Mouse (Mus musculus): ENCODE results near the gene Prune2. TPM values are rescaled to one million over a fixed set of nuclear protein-coding genes. Genes with fewer than 3 reads are reported as not detected.

Gene Prune2
- polyA plus RNA-seq, 1 experiment: 1.5 TPM

DNA sequence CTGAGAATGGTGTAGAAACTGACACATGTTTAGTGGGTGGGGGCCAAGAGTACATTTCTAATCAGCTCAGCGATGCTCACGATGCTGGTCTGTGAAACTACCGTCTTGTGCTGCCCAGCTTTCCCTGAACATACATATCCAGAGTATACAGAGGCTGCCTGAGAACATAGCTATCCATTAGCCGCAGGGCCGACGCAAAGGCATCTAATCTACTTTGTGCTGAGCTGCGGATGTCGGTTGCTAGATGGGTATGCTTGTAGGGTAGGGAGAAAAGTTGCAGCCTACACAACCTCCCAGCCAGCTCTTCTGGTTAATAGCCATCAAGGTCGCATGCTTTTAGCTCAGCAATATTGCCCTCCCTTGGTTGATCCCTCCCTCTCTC, 696 bp upstream of the Prune2 start:
- Histone ChIP-seq H3K4me1 (ENCODE audit: control insufficient read depth, insufficient read depth, low read length) (no peaks in the 10 kb centered on the region), H3K4me3 (replicated peaks; ENCODE audit: extremely low read depth, low read depth, low read length) (no peak overlapping the region)
- WGBS: 40% methylated on average over 9 of the region's 9 CpGs
- TF ChIP-seq POLR2A (IDR thresholded peaks at IDR 0.05; ENCODE audit: borderline replicate concordance, extremely low read depth, low read depth, low read length) (no peak), CTCF (IDR thresholded peaks at IDR 0.05; ENCODE audit: insufficient read depth, low read length) (no peak)
- DNase-seq: no peak

- TF ChIP-seq POLR2A (IDR thresholded peaks at IDR 0.05; ENCODE audit: borderline replicate concordance, extremely low read depth, low read depth, low read length) (no peak), CTCF (IDR thresholded peaks at IDR 0.05; ENCODE audit: insufficient read depth, low read length) (no peak)
- WGBS: 2% methylated on average over 7 of the region's 7 CpGs
- no peak for DNase-seq
- Histone ChIP-seq H3K4me3 (replicated peaks; ENCODE audit: extremely low read depth, low read depth, low read length) (no peak overlapping the region), H3K4me1 (ENCODE audit: control insufficient read depth, insufficient read depth, low read length) (no peaks in the 10 kb centered on the region)
Measured at GRCm38 (mm10) chr19:16956319-16956718, 401 bp downstream of the Prune2 start.

DNA sequence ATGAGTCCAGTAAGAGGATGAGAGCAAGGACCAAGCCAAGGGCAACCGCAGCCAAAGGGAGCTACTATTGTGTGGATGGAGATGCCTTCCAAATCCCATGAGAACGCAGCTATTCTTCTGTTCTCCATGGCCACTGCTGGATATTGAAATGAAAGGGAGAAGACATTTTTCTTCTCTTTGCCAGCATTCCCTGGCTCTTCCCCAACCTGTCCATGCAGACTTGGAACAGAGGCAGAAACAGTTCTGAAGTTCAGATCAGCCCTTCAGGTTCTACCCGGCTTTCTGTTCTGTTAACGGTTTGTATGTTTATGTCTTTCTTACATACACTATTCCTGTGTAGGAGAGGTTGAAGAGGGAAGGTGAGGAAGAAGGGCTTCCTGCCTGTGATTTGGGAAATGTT, 3.1 kb downstream of the Prune2 start:
- no peak overlapping the region for H3K4me3 ChIP-seq (replicated peaks; ENCODE audit: extremely low read depth, low read depth, low read length)
- 67% methylated on average over 4 of the region's 4 CpGs for WGBS
- TF ChIP-seq POLR2A (IDR thresholded peaks at IDR 0.05; ENCODE audit: borderline replicate concordance, extremely low read depth, low read depth, low read length) (no peak), CTCF (IDR thresholded peaks at IDR 0.05; ENCODE audit: insufficient read depth, low read length) (no peak)
- DNase-seq: no peak
- no peaks in the 10 kb centered on the region for H3K4me1 ChIP-seq (ENCODE audit: control insufficient read depth, insufficient read depth, low read length)

GRCm38 (mm10) chr19:16959551-16959950, 3.6 kb downstream of the Prune2 start:
- no peak for DNase-seq
- no peaks in the 10 kb centered on the region for H3K4me1 ChIP-seq (ENCODE audit: control insufficient read depth, insufficient read depth, low read length)
- no peak overlapping the region for H3K4me3 ChIP-seq (replicated peaks; ENCODE audit: extremely low read depth, low read depth, low read length)
- WGBS: 31% methylated on average over 8 of the region's 8 CpGs
- TF ChIP-seq CTCF (IDR thresholded peaks at IDR 0.05; ENCODE audit: insufficient read depth, low read length) (no peak), POLR2A (IDR thresholded peaks at IDR 0.05; ENCODE audit: borderline replicate concordance, extremely low read depth, low read depth, low read length) (no peak)

DNA sequence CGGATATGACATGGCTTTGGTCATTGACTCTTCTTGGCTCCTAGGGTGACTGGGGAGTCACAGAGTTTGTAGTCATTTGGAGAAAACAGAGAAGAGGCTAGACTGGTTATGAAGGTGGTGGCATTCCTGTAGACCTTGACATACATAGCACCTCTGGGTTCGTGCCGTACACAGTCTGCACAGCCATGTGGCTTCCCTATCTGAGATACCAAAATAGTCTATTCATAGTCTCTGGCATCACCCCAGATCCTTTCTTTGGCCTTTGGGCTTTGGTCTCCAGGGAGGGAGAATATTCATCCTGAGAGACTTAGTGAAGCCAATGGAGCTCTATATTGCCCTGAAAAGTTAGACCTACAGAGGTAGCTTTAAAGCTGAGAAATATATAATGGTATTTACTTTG, 5.1 kb downstream of the Prune2 start:
- DNase-seq: no peak
- Histone ChIP-seq H3K4me3 (replicated peaks; ENCODE audit: extremely low read depth, low read depth, low read length) (no peak overlapping the region), H3K4me1 (ENCODE audit: control insufficient read depth, insufficient read depth, low read length) (no peaks in the 10 kb centered on the region)
- 92% methylated on average over 3 of the region's 3 CpGs for WGBS
- no peak for TF ChIP-seq CTCF (IDR thresholded peaks at IDR 0.05; ENCODE audit: insufficient read depth, low read length)
- TF ChIP-seq POLR2A (IDR thresholded peaks at IDR 0.05; ENCODE audit: borderline replicate concordance, extremely low read depth, low read depth, low read length): no peak

GRCm38 (mm10) chr19:16963178-16963577, 7.3 kb downstream of the Prune2 start:
- WGBS: 83% methylated on average over 3 of the region's 3 CpGs
- Histone ChIP-seq H3K4me1 (ENCODE audit: control insufficient read depth, insufficient read depth, low read length) (no peaks in the 10 kb centered on the region), H3K4me3 (replicated peaks; ENCODE audit: extremely low read depth, low read depth, low read length) (no peak overlapping the region)
- TF ChIP-seq CTCF (IDR thresholded peaks at IDR 0.05; ENCODE audit: insufficient read depth, low read length): no peak
- TF ChIP-seq POLR2A (IDR thresholded peaks at IDR 0.05; ENCODE audit: borderline replicate concordance, extremely low read depth, low read depth, low read length): no peak
- no peak for DNase-seq

DNA sequence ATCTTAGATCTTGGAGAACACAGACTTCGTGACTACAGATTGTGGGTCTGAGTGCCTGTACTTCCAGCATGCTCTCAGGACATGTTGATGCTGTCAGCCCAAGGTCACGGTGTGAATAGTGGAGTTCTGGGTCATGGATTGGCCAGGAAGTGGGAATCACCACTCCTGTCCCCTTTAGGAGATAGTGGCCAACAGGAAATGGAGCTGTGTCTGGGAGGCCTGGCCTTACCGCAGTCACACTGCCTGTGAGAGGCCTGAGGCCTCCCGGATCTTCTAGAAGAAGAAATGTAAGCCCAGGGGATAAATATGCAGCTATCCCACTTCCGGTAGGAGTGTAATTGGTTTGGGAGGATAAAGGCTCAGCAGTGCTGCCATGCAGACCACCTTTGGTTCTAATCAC, 12.8 kb downstream of the Prune2 start:
- Histone ChIP-seq H3K4me1 (ENCODE audit: control insufficient read depth, insufficient read depth, low read length) (no peaks in the 10 kb centered on the region), H3K4me3 (replicated peaks; ENCODE audit: extremely low read depth, low read depth, low read length) (no peak overlapping the region)
- whole genome bisulfite sequencing: 60% methylated on average over 5 of the region's 5 CpGs
- TF ChIP-seq POLR2A (IDR thresholded peaks at IDR 0.05; ENCODE audit: borderline replicate concordance, extremely low read depth, low read depth, low read length): no peak
- no peak for TF ChIP-seq CTCF (IDR thresholded peaks at IDR 0.05; ENCODE audit: insufficient read depth, low read length)
- no peak for DNase-seq

GRCm38 (mm10) chr19:16970612-16971011, 14.7 kb downstream of the Prune2 start:
- DNase-seq: no peak
- WGBS: 21% methylated on average over 2 of the region's 2 CpGs
- TF ChIP-seq POLR2A (IDR thresholded peaks at IDR 0.05; ENCODE audit: borderline replicate concordance, extremely low read depth, low read depth, low read length) (no peak), CTCF (IDR thresholded peaks at IDR 0.05; ENCODE audit: insufficient read depth, low read length) (no peak)
- Histone ChIP-seq H3K4me1 (ENCODE audit: control insufficient read depth, insufficient read depth, low read length) (no peaks in the 10 kb centered on the region), H3K4me3 (replicated peaks; ENCODE audit: extremely low read depth, low read depth, low read length) (no peak overlapping the region)

- H3K4me1 ChIP-seq (ENCODE audit: control insufficient read depth, insufficient read depth, low read length): no peaks in the 10 kb centered on the region
- no peak overlapping the region for H3K4me3 ChIP-seq (replicated peaks; ENCODE audit: extremely low read depth, low read depth, low read length)
- TF ChIP-seq CTCF (IDR thresholded peaks at IDR 0.05; ENCODE audit: insufficient read depth, low read length): no peak
- no peak for TF ChIP-seq POLR2A (IDR thresholded peaks at IDR 0.05; ENCODE audit: borderline replicate concordance, extremely low read depth, low read depth, low read length)
- no peak for DNase-seq
- 83% methylated on average over 3 of the region's 3 CpGs for WGBS
Measured at GRCm38 (mm10) chr19:16978910-16979309, 23.0 kb downstream of the Prune2 start.

DNA sequence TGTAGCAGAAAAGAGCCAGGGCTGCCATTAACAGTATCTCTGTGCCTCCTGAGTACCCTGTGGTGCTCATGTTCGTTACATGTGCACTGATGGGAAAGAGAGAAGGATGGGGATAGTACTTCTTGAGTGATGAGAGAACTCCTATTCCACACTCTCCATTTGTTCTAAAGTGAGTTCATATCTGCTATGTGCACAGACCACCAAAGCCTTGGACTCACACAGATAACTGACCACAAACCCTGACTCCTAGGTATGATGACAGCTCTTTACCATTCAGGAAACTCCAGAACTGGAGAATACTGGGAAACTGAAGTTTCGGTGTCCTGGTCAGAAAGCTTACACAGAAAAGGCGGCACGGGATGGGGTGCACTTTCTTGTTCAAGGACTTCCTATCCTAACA, 25.8 kb downstream of the Prune2 start:
- Histone ChIP-seq H3K4me1 (ENCODE audit: control insufficient read depth, insufficient read depth, low read length) (no peaks in the 10 kb centered on the region), H3K4me3 (replicated peaks; ENCODE audit: extremely low read depth, low read depth, low read length) (no peak overlapping the region)
- WGBS: 84% methylated on average over 4 of the region's 4 CpGs
- no peak for TF ChIP-seq CTCF (IDR thresholded peaks at IDR 0.05; ENCODE audit: insufficient read depth, low read length)
- TF ChIP-seq POLR2A (IDR thresholded peaks at IDR 0.05; ENCODE audit: borderline replicate concordance, extremely low read depth, low read depth, low read length): no peak
- no peak for DNase-seq
